Mouse (Mus musculus) forebrain, embryonic 12.5 days (tissue): ENCODE measurements around the gene Sdhaf3. TPM values are rescaled to one million over a fixed set of nuclear protein-coding genes. Genes with fewer than 3 reads are reported as not detected.

Source experiments
- ATAC-seq: fragments of 200-750 bp; cut with Nextera tagmentation; 2 replicates; pipeline ENCODE4 v1.8.0; 2017; ENCODE audit warnings: moderate TSS enrichment; ENCODE audit not compliant: low FRiP score
- H3K27ac ChIP-seq: fragments of 300-500 bp; sonication (generic); 2 replicates; pipeline ENCODE4 v1.5.1; 2016; ENCODE audit warnings: mild to moderate bottlenecking
- H3K27me3 ChIP-seq: fragments of 300-500 bp; sonication (generic); 2 replicates; pipeline ENCODE4 v1.6.1; 2016; ENCODE audit warnings: mild to moderate bottlenecking
- H3K36me3 ChIP-seq: fragments of 300-500 bp; sonication (generic); replicated peaks from 2 replicates; pipeline ENCODE4 v1.6.1; 2016; ENCODE audit warnings: mild to moderate bottlenecking
- H3K4me1 ChIP-seq: fragments of 300-500 bp; sonication (generic); 2 replicates; pipeline ENCODE4 v1.6.1; 2016
- H3K4me2 ChIP-seq: fragments of 300-500 bp; sonication (generic); 2 replicates; pipeline ENCODE4 v1.6.1; 2016; ENCODE audit warnings: mild to moderate bottlenecking, moderate library complexity
- H3K4me3 ChIP-seq: fragments of 300-500 bp; sonication (generic); replicated peaks from 2 replicates; pipeline ENCODE4 v1.5.1; 2016; ENCODE audit warnings: mild to moderate bottlenecking
- H3K9ac ChIP-seq: fragments of 300-500 bp; sonication (generic); 2 replicates; pipeline ENCODE4 v1.6.1; 2016; ENCODE audit warnings: mild to moderate bottlenecking
- H3K9me3 ChIP-seq: fragments of 300-500 bp; sonication (generic); 2 replicates; pipeline ENCODE4 v1.6.1; 2016
- WGBS: fragments of 180-500 bp; shearing (Covaris S2); methylation state at CpG from one replicate; pipeline ENCODE4 v1.1.7; 2016; 5-methylcytosine and 5-hydroxymethylcytosine counted together
- polyA plus RNA-seq: library from polyadenylated mRNA; unstranded; fragments of >200 nt; fragmentation: Nextera tagmentation; extraction: Ambion mirVana; gene quantifications from 2 replicates; pipeline ENCODE4 v1.2.1, GENCODE M21; 2016

Gene Sdhaf3
- 6.2 and 7.0 TPM in 2 replicates for polyA plus RNA-seq

- peak within 1 kb of the TSS; percentile 64 for H3K4me3 ChIP-seq
- peaks cover 8% of the 10 kb centered on the region for H3K4me1 ChIP-seq
- H3K9me3 ChIP-seq = no peaks in the 10 kb centered on the region
- peak within 1 kb of the TSS; percentile 61 for H3K4me2 ChIP-seq
- H3K27me3 ChIP-seq = peaks cover 9% of the 10 kb centered on the region; the same call in 1 of the 2 replicates
- WGBS = under 1% methylated on average over 52 of the region's 52 CpGs
- H3K36me3 ChIP-seq = no peaks in the 10 kb centered on the region
- ATAC-seq = peak; percentile 100
- H3K27ac ChIP-seq = 0 out of 2 replicates have a peak within 1 kb of the TSS, but pooled peaks have one; percentile 59
- H3K9ac ChIP-seq = peak within 1 kb of the TSS; percentile 69
Measured at GRCm38 (mm10) chr6:6955764-6956561, at the start of gene Sdhaf3. TSS of gene Sdhaf3 (plus strand) at chr6:6956004.

DNA sequence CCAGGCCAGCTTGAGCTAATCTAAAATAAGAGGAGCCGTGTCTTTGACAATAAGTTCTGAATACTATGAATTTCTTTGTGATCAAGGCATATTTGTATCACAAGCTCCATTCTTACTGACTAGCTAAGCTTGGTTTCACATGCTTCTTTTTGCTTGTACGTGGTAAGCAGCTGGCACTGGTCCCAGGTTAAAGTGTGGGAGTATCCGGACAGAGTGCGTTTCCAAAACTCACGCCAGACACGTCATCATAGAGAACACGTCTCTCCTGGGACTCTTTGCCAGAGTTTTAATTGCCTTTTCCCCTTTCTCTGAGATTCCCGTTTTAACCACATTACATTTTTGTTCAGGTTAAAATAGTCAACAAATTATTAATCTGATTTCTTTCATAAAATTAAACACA lies 46.2 kb upstream of the Sdhaf3 start:
- ATAC-seq = no peak
- 83% methylated on average over 8 of the region's 8 CpGs for WGBS
- Histone ChIP-seq H3K4me1 (no peaks in the 10 kb centered on the region), H3K9me3 (no peaks in the 10 kb centered on the region), H3K4me2 (no peak overlapping the region), H3K27me3 (no peaks in the 10 kb centered on the region), H3K36me3 (no peaks in the 10 kb centered on the region), H3K9ac (no peak overlapping the region), H3K4me3 (no peak overlapping the region), H3K27ac (no peak overlapping the region)

DNA sequence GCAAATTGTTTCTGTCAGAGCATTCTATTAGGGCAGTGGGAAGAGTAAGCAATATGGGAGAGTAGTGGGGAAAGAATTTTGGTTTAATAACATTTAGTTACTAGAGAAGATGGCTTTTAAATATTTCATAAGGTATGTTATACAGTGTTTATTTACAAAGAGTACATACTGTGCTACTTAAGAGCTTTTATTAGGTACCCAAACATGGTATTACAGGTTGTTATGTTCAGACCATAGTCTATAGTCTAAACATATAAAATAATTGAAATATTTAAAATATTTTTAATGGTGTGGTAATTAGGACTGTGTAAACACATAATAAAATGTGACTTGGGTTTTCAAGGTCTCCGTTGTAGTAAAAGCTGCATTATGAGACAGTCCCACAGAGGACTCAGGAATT lies 41.5 kb upstream of the Sdhaf3 start:
- no peaks in the 10 kb centered on the region for H3K9me3 ChIP-seq
- H3K36me3 ChIP-seq = no peaks in the 10 kb centered on the region
- ATAC-seq = no peak
- no peaks in the 10 kb centered on the region for H3K4me1 ChIP-seq
- no peak overlapping the region for H3K9ac ChIP-seq
- 92% methylated on average over 1 of the region's 1 CpGs for WGBS
- no peak overlapping the region for H3K4me3 ChIP-seq
- H3K27ac ChIP-seq = no peak overlapping the region
- no peak overlapping the region for H3K4me2 ChIP-seq
- no peaks in the 10 kb centered on the region for H3K27me3 ChIP-seq

GRCm38 (mm10) chr6:6914849-6915525 lies 40.8 kb upstream of the Sdhaf3 start:
- no peaks in the 10 kb centered on the region for H3K36me3 ChIP-seq
- H3K27ac ChIP-seq = no peak overlapping the region
- H3K9ac ChIP-seq = no peak overlapping the region
- no peaks in the 10 kb centered on the region for H3K27me3 ChIP-seq
- no peaks in the 10 kb centered on the region for H3K4me1 ChIP-seq
- ATAC-seq = peak; percentile 72
- no peaks in the 10 kb centered on the region for H3K9me3 ChIP-seq
- 34% methylated on average over 5 of the region's 5 CpGs for WGBS
- H3K4me3 ChIP-seq = no peak overlapping the region
- no peak overlapping the region for H3K4me2 ChIP-seq

- H3K27me3 ChIP-seq = no peaks in the 10 kb centered on the region
- H3K27ac ChIP-seq = no peak overlapping the region
- no peak overlapping the region for H3K4me3 ChIP-seq
- no peak overlapping the region for H3K9ac ChIP-seq
- H3K4me2 ChIP-seq = no peak overlapping the region
- 55% methylated on average over 9 of the region's 9 CpGs for WGBS
- H3K9me3 ChIP-seq = no peaks in the 10 kb centered on the region
- H3K36me3 ChIP-seq = no peaks in the 10 kb centered on the region
- H3K4me1 ChIP-seq = no peaks in the 10 kb centered on the region
- ATAC-seq = no peak
Measured at GRCm38 (mm10) chr6:6915526-6915915, 40.3 kb upstream of the Sdhaf3 start.

DNA sequence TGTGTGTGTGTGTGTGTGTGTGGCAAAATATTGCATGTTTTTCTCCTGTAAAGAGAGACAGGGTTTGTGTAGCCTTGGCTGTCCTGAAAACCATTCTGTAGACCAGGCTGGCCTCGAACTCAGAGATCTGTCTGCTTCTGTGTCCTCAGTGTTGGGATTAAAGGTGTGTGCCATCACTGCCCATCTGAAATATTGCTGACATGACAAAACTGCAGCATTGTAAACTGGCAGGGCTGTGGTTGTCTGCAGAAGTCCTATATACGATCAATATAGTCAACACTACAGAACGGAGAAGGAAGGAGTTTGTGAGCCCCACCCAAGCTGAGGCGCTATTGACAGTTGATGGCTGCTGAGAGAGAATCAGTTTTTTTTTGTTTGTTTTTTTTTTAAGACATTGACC lies 38.5 kb upstream of the Sdhaf3 start:
- Histone ChIP-seq H3K27me3 (no peaks in the 10 kb centered on the region), H3K27ac (no peak overlapping the region), H3K4me2 (no peak overlapping the region), H3K4me3 (no peak overlapping the region), H3K9ac (no peak overlapping the region), H3K4me1 (no peaks in the 10 kb centered on the region), H3K9me3 (no peaks in the 10 kb centered on the region), H3K36me3 (no peaks in the 10 kb centered on the region)
- 97% methylated on average over 4 of the region's 4 CpGs for WGBS
- ATAC-seq = no peak

- H3K4me1 ChIP-seq = no peaks in the 10 kb centered on the region
- no peaks in the 10 kb centered on the region for H3K27me3 ChIP-seq
- no peaks in the 10 kb centered on the region for H3K36me3 ChIP-seq
- H3K4me2 ChIP-seq = no peak overlapping the region
- no peak overlapping the region for H3K4me3 ChIP-seq
- H3K9ac ChIP-seq = no peak overlapping the region
- no peak for ATAC-seq
- no peak overlapping the region for H3K27ac ChIP-seq
- 50% methylated on average over 1 of the region's 1 CpGs for WGBS
- no peaks in the 10 kb centered on the region for H3K9me3 ChIP-seq
Measured at GRCm38 (mm10) chr6:6925264-6925663, 30.5 kb upstream of the Sdhaf3 start.

GRCm38 (mm10) chr6:6930831-6931230 lies 25.0 kb upstream of the Sdhaf3 start:
- Histone ChIP-seq H3K4me2 (no peak overlapping the region), H3K9me3 (no peaks in the 10 kb centered on the region), H3K36me3 (no peaks in the 10 kb centered on the region), H3K9ac (no peak overlapping the region), H3K27me3 (no peaks in the 10 kb centered on the region), H3K27ac (no peak overlapping the region), H3K4me3 (no peak overlapping the region), H3K4me1 (no peaks in the 10 kb centered on the region)
- WGBS = 81% methylated on average over 4 of the region's 4 CpGs
- ATAC-seq = no peak

- no peaks in the 10 kb centered on the region for H3K4me1 ChIP-seq
- no peaks in the 10 kb centered on the region for H3K9me3 ChIP-seq
- H3K36me3 ChIP-seq = no peaks in the 10 kb centered on the region
- H3K27me3 ChIP-seq = no peaks in the 10 kb centered on the region
- ATAC-seq = no peak
- H3K27ac ChIP-seq = no peak overlapping the region
- 79% methylated on average over 4 of the region's 4 CpGs for WGBS
- H3K4me3 ChIP-seq = no peak overlapping the region
- H3K4me2 ChIP-seq = no peak overlapping the region
- H3K9ac ChIP-seq = no peak overlapping the region
Measured at GRCm38 (mm10) chr6:6931507-6931906, 24.3 kb upstream of the Sdhaf3 start.

DNA sequence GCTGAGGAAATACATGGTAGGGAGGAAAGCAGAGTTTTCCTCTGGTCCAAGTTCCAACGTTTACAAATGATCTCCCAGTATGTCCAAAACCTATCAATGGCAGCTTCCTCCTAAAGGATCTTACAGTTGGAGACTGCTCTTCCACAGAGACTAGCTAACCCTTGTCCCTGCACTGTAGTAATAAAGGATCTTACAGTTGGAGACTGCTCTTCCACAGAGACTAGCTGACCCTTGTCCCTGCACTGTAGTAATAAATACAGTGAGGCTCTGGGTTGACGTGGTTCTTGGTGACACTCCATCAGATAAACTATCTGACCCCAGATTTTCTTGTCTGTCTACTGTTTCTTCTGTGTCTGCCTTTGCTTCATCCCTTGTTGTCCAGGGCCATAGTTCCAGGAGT lies 15.0 kb upstream of the Sdhaf3 start:
- Histone ChIP-seq H3K9ac (no peak overlapping the region), H3K27ac (no peak overlapping the region), H3K27me3 (no peaks in the 10 kb centered on the region), H3K4me1 (no peaks in the 10 kb centered on the region), H3K36me3 (no peaks in the 10 kb centered on the region), H3K4me2 (no peak overlapping the region), H3K4me3 (no peak overlapping the region), H3K9me3 (no peaks in the 10 kb centered on the region)
- no peak for ATAC-seq
- 70% methylated on average over 2 of the region's 2 CpGs for WGBS

DNA sequence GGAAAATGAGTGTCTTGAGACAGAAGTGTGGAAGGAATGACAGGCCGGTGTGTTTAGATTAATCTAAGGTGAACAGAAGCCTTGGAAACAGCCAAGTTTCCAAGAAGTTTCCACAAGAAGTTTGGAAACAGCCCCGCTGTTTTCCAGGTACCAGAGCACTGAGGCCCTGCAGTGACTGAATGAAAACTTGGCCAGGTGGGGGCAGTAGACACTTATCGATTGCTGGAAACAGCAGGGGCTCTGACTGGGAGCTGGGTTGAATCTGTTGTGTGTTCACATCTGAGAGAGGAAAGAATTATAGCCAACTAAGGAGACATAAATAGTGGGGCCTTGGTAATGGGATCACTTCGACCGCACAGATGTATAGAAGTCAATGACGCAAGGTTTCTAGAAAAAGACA lies 13.0 kb upstream of the Sdhaf3 start:
- Histone ChIP-seq H3K27me3 (no peaks in the 10 kb centered on the region), H3K4me2 (no peak overlapping the region), H3K9ac (no peak overlapping the region), H3K36me3 (no peaks in the 10 kb centered on the region), H3K4me3 (no peak overlapping the region), H3K27ac (no peak overlapping the region), H3K4me1 (no peaks in the 10 kb centered on the region), H3K9me3 (no peaks in the 10 kb centered on the region)
- ATAC-seq = no peak
- 55% methylated on average over 6 of the region's 6 CpGs for WGBS

DNA sequence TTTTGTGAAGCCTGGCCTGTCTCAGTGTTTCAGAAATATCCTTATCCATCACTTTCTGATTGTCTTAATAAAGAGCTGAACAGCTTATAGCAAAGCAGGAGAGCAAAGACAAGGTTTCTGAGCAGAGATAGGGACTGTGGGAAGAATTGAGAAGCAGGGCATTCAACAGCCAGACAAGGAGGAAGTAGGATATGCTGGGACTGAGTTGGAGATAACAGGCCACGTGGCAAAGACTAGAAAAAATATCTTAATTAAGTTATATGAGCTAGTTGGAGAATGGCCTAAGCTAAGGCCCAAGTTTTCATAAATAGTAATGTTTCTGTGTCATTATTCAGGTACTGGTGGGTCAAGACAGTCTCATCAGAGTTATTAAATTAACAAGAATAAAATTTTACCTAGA lies 8.2 kb upstream of the Sdhaf3 start:
- Histone ChIP-seq H3K9ac (no peak overlapping the region), H3K4me2 (no peak overlapping the region), H3K27ac (no peak overlapping the region), H3K36me3 (no peaks in the 10 kb centered on the region), H3K4me1 (no peaks in the 10 kb centered on the region), H3K27me3 (peaks cover 4% of the 10 kb centered on the region; the same call in 1 of the 2 replicates), H3K9me3 (no peaks in the 10 kb centered on the region), H3K4me3 (no peak overlapping the region)
- WGBS = 18% methylated on average over 1 of the region's 1 CpGs
- no peak for ATAC-seq

- WGBS = 37% methylated on average over 6 of the region's 6 CpGs
- peak; percentile 21; the same call in 1 of the 2 replicates for ATAC-seq
- Histone ChIP-seq H3K4me1 (peaks cover 8% of the 10 kb centered on the region), H3K4me3 (peak overlapping the region; percentile 64), H3K9me3 (no peaks in the 10 kb centered on the region), H3K9ac (no peak overlapping the region), H3K27ac (0 out of 2 replicates have a peak overlapping the region, but pooled peaks have one; percentile 27), H3K27me3 (peaks cover 9% of the 10 kb centered on the region; the same call in 1 of the 2 replicates), H3K4me2 (peak overlapping the region; percentile 61), H3K36me3 (no peaks in the 10 kb centered on the region)
Measured at GRCm38 (mm10) chr6:6955395-6955763, 425 bp upstream of the Sdhaf3 start.
